Mouse (Mus musculus) olfactory bulb, adult 2 months (tissue): Measurements from ENCODE around the gene Psmd11.

Experiments
- CTCF ChIP-seq: fragments of 200-500 bp; IDR thresholded peaks from 2 replicates; pipeline ENCODE4 v1.5.1; 2012; ENCODE audit warnings: low read depth, mild to moderate bottlenecking, low read length, moderate library complexity; ENCODE audit not compliant: insufficient read depth
- POLR2A ChIP-seq: fragments of 200-500 bp; IDR thresholded peaks from 2 replicates; pipeline ENCODE4 v1.6.1; 2012; ENCODE audit warnings: mild to moderate bottlenecking, low read depth, low read length, moderate library complexity; ENCODE audit not compliant: insufficient read depth

DNA sequence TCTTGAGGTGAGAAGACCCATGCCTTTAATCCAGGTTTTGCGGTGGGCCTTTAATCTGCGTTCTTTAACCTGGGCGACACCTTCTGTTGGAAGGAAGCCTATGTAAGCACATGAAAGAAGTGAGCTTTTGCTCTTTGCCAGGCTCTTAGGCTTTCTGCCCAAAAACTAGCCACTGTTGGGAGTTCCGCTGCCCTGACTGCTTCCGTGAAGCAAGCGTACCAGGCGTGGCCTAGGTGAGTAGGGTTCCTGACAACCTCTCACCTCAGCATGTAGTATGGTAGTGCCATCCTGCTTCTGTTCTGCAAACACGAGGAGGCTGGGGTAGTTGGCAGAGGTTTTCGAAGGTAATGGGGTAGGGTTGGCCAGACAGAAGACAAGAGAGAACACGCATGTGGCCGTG, 46.4 kb downstream of the Psmd11 start:
- no peak for TF ChIP-seq CTCF
- no peak for TF ChIP-seq POLR2A
